Mouse (Mus musculus): ENCODE measurements at regions not wholly inside any gene's neighbourhood (a gene's known extent, or its start where the extent isn't known, plus 50 kb on each side); places are given as distances from the start of the nearest gene placed in this dataset.
A peak's percentile ranks its signal among the peaks of the same experiment; 100 is the strongest.

GRCm38 (mm10) chr5:44306769-44307557 lies 80.5 kb upstream of the Tapt1 start:
- no peak overlapping the region for H3K27ac ChIP-seq
- TF ChIP-seq CTCF (conservative IDR thresholded peaks at IDR 0.05): no peak
- no peak overlapping the region for H3K4me3 ChIP-seq
- DNase-seq (ENCODE audit: low spot score in 2 of 2): no peak

- peak; percentile 96 for TF ChIP-seq CTCF (conservative IDR thresholded peaks at IDR 0.05)
- H3K27ac ChIP-seq: peak overlapping the region; percentile 69
- peak overlapping the region; percentile 36 for H3K4me3 ChIP-seq
- peak; percentile 67 to 75 for DNase-seq (ENCODE audit: low spot score in 2 of 2)
Observed at GRCm38 (mm10) chr5:44303886-44304855, 77.7 kb upstream of the Tapt1 start.

DNA sequence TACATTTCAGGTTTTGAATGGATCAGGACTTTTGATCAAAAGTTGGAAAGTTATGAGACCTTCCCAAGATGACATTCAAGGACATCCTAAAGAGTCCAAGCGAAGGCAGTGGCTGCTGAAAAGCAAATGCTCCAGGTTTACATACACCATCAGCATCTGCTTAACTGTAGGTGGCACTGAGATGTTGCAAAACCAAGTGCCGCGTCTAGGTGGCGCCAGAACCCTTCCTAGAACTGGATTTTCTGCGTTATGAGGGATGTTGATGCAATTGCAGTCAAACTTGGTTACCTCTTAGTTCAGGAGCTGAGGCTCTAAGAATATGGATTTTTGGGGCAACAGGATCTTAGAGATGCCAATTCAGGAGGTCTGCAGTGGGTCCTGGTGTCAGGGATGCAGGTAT lies 58.0 kb upstream of the Tapt1 start:
- peak; percentile 73 to 92 for DNase-seq (ENCODE audit: low spot score in 2 of 2)
- Histone ChIP-seq H3K27ac (no peak overlapping the region), H3K4me3 (no peak overlapping the region)
- peak; percentile 98 for TF ChIP-seq CTCF (conservative IDR thresholded peaks at IDR 0.05)

Measured in layer of hippocampus, adult 2 months (tissue).